Mouse (Mus musculus) retina, embryonic 14.5 days (tissue): ENCODE data around the gene Aldh4a1.

Experiments
- DNase-seq: peaks from one replicate; pipeline ENCODE4 v3.0.0-alpha.2; 2015; ENCODE audit warnings: low spot score

The Aldh4a1 gene

GRCm38 (mm10) chr4:139622373-139623282 lies at the start of gene Aldh4a1:
Gene Aldh4a1, plus strand, starts transcription at chr4:139622866.
- peak; percentile 94 for DNase-seq

GRCm38 (mm10) chr4:139572928-139573512 lies 49.6 kb upstream of the Aldh4a1 start:
- DNase-seq, result no peak

GRCm38 (mm10) chr4:139574156-139574798 lies 48.4 kb upstream of the Aldh4a1 start:
- DNase-seq, result peak; percentile 100

- DNase-seq, result peak; percentile 45
These were observed 47.6 kb upstream of the Aldh4a1 start for GRCm38 (mm10) chr4:139574799-139575672.

- peak; percentile 37 for DNase-seq
These were observed 47.0 kb upstream of the Aldh4a1 start for GRCm38 (mm10) chr4:139575673-139576003.

- no peak for DNase-seq
These were observed 46.3 kb upstream of the Aldh4a1 start for GRCm38 (mm10) chr4:139576251-139576880.

GRCm38 (mm10) chr4:139577006-139577405 lies 45.7 kb upstream of the Aldh4a1 start:
- DNase-seq, result no peak

GRCm38 (mm10) chr4:139578389-139578788 lies 44.3 kb upstream of the Aldh4a1 start:
- DNase-seq, result no peak

- no peak for DNase-seq
These were observed 43.7 kb upstream of the Aldh4a1 start for GRCm38 (mm10) chr4:139579003-139579402.

GRCm38 (mm10) chr4:139579466-139579865 lies 43.2 kb upstream of the Aldh4a1 start:
- DNase-seq, result no peak

- DNase-seq, result peak; percentile 39
These were observed 41.9 kb upstream of the Aldh4a1 start for GRCm38 (mm10) chr4:139580663-139581336.

GRCm38 (mm10) chr4:139581427-139582051 lies 41.1 kb upstream of the Aldh4a1 start:
- DNase-seq, result no peak

- no peak for DNase-seq
These were observed 40.3 kb upstream of the Aldh4a1 start for GRCm38 (mm10) chr4:139582346-139582745.

- no peak for DNase-seq
These were observed 39.8 kb upstream of the Aldh4a1 start for GRCm38 (mm10) chr4:139582903-139583302.

- DNase-seq, result no peak
These were observed 38.9 kb upstream of the Aldh4a1 start for GRCm38 (mm10) chr4:139583629-139584245.

GRCm38 (mm10) chr4:139584704-139585103 lies 38.0 kb upstream of the Aldh4a1 start:
- no peak for DNase-seq

GRCm38 (mm10) chr4:139585713-139586112 lies 37.0 kb upstream of the Aldh4a1 start:
- no peak for DNase-seq

GRCm38 (mm10) chr4:139587370-139587769 lies 35.3 kb upstream of the Aldh4a1 start:
- DNase-seq, result no peak

GRCm38 (mm10) chr4:139587773-139588172 lies 34.9 kb upstream of the Aldh4a1 start:
- DNase-seq, result no peak
